Mouse (Mus musculus) lung, adult 2 months (tissue): ENCODE data around the gene Reps2.

Experiments
- CTCF ChIP-seq: fragments of 200-500 bp; IDR thresholded peaks from 2 replicates; pipeline ENCODE4 v1.5.1; 2011; ENCODE audit warnings: mild to moderate bottlenecking, low read length, control low read depth; ENCODE audit not compliant: insufficient read depth
- POLR2A ChIP-seq: fragments of 200-500 bp; IDR thresholded peaks from 2 replicates; pipeline ENCODE4 v1.6.1; 2011; ENCODE audit warnings: low read depth, mild to moderate bottlenecking, control low read depth, low read length, borderline replicate concordance; ENCODE audit errors: extremely low read depth

DNA sequence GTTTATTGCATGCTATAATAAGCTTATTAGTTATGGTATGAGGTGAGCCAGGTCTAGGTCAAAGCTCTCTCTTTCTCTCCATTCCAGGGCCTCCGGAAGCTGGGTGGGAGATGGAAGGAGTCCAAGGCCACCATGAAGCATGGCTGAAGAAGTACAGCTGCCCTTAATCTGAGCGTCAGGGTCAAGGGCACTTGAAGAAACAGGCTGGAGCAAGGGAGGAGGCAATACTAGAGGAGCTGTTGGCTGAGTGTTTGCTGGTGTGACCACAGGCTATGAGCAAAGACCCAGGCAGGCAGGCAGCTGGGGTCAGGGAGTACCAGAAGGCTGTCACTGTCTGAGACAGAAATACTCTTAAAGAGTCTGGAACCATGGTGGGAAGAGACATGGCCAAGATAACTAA is 280.2 kb downstream of the Reps2 start:
- no peak for TF ChIP-seq CTCF
- no peak for TF ChIP-seq POLR2A
